Mouse (Mus musculus) splenic B cell, adult 2 months (primary cell): ENCODE measurements at regions not wholly inside any gene's neighbourhood (a gene's known extent, or its start where the extent isn't known, plus 50 kb on each side); places are given as distances from the start of the nearest gene placed in this dataset.
A peak's percentile ranks its signal among the peaks of the same experiment; 100 is the strongest.
"Not testable (repeated sequence)": the region's sequence is repeated elsewhere in the genome, so short reads cannot be mapped to it uniquely, and the experiment has no call there.

ENCODE experiments used
- DNase-seq: peaks from one replicate; pipeline ENCODE4 v3.0.0-alpha.2; 2011; ENCODE audit warnings: low read depth, low spot score
- H3K27me3 ChIP-seq: 2 replicates; pipeline ENCODE4 v1.6.1; 2012; ENCODE audit warnings: mild to moderate bottlenecking, low read length, moderate library complexity, mixed read lengths; ENCODE audit not compliant: control insufficient read depth, poor library complexity, insufficient read depth, severe bottlenecking
- H3K36me3 ChIP-seq: 2 replicates; pipeline ENCODE4 v1.6.1; 2012; ENCODE audit warnings: mild to moderate bottlenecking, low read length, moderate library complexity, mixed read lengths; ENCODE audit not compliant: control insufficient read depth, poor library complexity, insufficient read depth, severe bottlenecking

GRCm38 (mm10) chr3:21569721-21570120 is 506.7 kb upstream of the Tbl1xr1 start:
- H3K36me3 ChIP-seq: no peaks in the 10 kb centered on the region
- no peaks in the 10 kb centered on the region for H3K27me3 ChIP-seq
- DNase-seq: no peak

DNA sequence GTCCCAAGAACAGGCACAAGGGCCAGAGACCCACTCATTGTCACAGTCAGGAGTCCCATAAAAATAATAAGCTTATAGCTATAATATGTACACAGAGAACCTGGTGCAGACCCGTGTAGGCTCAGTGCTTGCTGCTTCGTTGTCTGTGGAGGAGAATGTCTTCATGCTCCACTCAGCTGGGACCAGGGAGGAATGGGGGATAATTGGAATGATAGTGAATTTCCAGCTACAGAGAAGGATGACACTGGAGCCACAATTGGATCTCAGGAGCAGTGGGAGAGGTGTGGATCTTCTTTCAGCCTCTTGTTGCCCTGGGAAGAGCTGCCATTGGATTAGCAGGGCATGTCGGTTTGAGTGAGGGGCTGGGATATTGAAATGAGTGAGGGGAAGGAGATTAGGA is 497.8 kb upstream of the Tbl1xr1 start:
- no peaks in the 10 kb centered on the region for H3K36me3 ChIP-seq
- no peaks in the 10 kb centered on the region for H3K27me3 ChIP-seq
- no peak for DNase-seq

DNA sequence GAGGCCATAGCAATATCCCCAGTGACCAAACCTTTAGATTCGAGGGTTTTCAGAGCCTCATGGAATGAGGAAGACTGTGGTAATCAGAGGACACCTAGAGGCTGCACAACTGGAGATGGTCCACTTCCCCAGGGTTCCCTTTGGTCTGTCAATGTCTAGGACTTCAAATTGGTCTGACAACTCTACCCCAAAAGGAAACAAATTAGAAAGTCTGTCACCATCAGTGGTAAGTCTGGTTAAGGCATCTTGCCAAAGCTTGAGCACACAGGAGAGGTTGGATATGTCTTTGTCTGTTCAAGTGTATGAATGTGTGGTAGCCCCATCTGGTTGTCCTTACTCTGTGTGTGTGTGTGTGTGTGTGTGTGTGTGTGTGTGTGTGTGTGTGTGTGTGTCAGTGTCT is 494.3 kb upstream of the Tbl1xr1 start:
- DNase-seq: no peak
- Histone ChIP-seq H3K36me3 (no peaks in the 10 kb centered on the region), H3K27me3 (no peaks in the 10 kb centered on the region)

- DNase-seq: no peak
- Histone ChIP-seq H3K27me3 (no peaks in the 10 kb centered on the region), H3K36me3 (no peaks in the 10 kb centered on the region)
These were observed 490.7 kb upstream of the Tbl1xr1 start for GRCm38 (mm10) chr3:21585767-21586166.

- no peaks in the 10 kb centered on the region for H3K36me3 ChIP-seq
- no peak for DNase-seq
- H3K27me3 ChIP-seq: no peaks in the 10 kb centered on the region
These were observed 469.6 kb upstream of the Tbl1xr1 start for GRCm38 (mm10) chr3:21606846-21607245.

GRCm38 (mm10) chr3:21610231-21610630 is 466.2 kb upstream of the Tbl1xr1 start:
- no peak for DNase-seq
- Histone ChIP-seq H3K27me3 (no peaks in the 10 kb centered on the region), H3K36me3 (no peaks in the 10 kb centered on the region)

DNA sequence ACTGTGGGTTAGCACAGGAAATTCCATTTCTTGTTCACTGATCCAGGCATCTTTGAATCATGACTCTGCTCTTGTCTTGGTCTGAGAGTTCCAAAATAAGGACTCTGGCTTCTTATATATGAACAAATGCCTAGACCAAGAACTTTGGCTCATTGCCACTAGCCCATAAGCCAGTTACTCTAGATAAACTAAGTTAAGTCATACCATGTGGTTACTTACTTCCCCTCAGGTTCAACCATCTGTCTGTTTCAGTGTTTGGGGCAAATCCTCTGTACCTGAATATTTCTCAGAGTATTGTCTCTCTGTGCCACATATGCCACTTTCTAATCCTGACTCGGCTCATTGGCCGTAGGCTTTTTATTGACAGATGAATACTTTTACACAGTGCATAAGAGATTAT is 454.7 kb upstream of the Tbl1xr1 start:
- no peaks in the 10 kb centered on the region for H3K36me3 ChIP-seq
- no peak for DNase-seq
- no peaks in the 10 kb centered on the region for H3K27me3 ChIP-seq

DNA sequence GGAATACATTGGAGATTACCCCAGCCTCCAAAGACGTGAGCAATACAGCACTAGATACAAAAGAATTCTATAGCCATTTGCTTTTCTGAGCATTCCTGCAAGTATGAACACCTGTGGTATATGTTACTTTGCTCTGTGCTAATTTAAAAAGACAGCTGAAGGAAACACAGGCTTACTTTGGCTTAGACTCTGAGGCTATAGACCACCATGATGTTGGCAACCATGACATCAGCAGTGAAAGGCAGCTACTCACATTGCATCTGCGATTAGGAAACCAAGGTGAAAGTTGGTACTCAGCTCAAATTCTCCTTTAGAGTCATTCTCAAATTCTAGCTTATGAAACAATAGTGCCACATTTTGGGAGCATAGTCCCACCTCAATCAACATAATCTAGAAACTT is 451.4 kb upstream of the Tbl1xr1 start:
- Histone ChIP-seq H3K27me3 (no peaks in the 10 kb centered on the region), H3K36me3 (no peaks in the 10 kb centered on the region)
- DNase-seq: no peak

GRCm38 (mm10) chr3:21626029-21626428 is 450.4 kb upstream of the Tbl1xr1 start:
- no peaks in the 10 kb centered on the region for H3K36me3 ChIP-seq
- DNase-seq: no peak
- no peaks in the 10 kb centered on the region for H3K27me3 ChIP-seq

DNA sequence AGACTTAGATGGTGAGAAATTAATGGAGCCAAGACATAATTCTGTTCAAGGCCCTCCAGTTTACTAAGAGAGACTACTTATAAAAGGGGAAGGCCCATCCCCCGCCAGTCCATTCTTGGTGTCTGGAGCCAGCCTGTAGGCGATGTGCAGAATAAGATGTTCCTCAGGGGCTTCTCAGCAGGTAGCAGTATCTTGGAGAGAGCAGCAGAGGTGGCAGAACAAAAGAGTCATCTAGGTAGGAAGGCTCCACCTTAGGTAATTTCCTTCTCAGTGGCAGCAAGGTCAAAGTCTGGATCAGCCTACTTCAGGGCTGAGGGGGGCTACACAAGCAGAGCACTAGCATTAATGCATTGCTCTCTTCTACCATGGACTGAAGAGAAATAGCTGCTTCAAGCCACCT is 449.4 kb upstream of the Tbl1xr1 start:
- H3K36me3 ChIP-seq, H3K27me3 ChIP-seq, DNase-seq: not testable (repeated sequence)

DNA sequence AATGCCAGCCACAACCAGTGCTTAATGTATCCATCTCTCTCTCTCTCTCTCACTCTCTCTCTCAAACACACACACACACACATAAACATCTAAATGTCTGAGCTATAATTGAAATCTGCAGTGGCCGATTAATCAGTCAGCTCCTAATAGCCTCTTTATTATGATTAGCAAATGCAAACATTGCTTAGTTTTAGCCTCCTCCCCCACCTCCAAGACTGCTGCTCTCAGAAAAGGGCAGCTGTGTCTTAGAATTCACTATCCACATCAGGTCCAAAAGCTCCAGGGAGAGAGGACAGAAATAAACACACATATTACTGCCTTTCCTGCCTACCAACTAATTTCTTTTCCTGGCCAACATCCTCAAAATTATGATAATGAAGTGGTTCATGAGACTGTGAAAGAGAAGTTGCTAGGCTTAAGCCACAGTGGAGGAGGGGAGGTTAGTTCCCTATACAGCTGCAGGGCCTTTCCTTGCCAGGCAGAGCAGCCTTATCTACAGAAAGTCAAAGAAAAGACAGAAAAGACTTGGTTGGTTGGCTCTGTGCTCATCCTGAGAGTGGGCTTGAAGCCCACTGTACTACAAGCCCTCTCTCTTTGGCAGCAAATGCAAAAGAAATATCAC is 442.7 kb upstream of the Tbl1xr1 start:
- Histone ChIP-seq H3K27me3 (no peaks in the 10 kb centered on the region), H3K36me3 (no peaks in the 10 kb centered on the region)
- DNase-seq: peak; percentile 30

DNA sequence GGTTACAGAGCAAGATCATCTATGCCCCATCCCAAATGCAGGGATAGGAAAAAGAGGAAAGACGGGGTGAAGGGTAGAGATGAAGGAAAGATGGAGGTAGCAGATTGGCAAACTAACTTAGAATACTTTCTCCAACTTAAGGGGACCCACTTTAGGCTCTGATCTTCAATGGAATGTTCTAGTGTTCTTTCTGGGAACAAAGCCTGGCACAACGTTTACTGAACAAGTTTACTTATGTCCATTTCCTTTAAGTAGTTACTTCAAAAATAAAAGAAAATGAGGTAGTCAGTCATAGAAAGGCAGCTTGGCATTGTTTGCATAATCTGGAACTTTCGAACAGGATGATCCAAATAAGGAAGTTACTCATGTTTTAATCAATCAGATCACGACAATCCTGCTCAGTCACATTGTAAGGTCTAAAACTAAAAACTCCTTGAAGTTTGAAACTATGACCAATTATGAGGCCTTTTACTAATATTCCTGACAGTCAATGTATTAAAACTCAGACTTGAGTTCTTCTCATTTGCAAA is 441.7 kb upstream of the Tbl1xr1 start:
- H3K27me3 ChIP-seq: no peaks in the 10 kb centered on the region
- no peak for DNase-seq

GRCm38 (mm10) chr3:21638886-21639285 is 437.6 kb upstream of the Tbl1xr1 start:
- Histone ChIP-seq H3K27me3 (no peaks in the 10 kb centered on the region), H3K36me3 (no peaks in the 10 kb centered on the region)
- DNase-seq: no peak

More for the DNA sequence above, 441.7 kb upstream of the Tbl1xr1 start:
- no peaks in the 10 kb centered on the region for H3K36me3 ChIP-seq

DNA sequence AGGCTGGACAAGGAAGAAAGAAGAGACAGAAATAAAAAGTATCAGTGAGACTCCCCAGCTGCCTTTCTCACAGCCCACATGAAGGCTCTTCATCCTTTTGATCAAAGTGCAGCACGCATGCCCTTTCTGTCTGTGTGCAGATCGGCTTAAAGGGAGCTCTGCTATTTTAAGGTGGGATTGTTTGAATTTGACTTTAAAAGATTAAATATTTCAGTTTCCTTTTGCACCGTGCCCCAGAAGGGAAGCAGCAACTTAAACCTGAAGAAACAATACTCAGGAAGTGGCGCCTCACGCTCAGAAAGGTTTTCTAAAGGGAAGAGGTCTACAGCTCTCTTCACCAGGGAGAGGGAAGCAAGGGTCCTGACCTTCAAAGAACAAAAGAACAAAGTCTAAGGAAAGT is 436.9 kb upstream of the Tbl1xr1 start:
- Histone ChIP-seq H3K27me3 (no peaks in the 10 kb centered on the region), H3K36me3 (no peaks in the 10 kb centered on the region)
- DNase-seq: no peak

DNA sequence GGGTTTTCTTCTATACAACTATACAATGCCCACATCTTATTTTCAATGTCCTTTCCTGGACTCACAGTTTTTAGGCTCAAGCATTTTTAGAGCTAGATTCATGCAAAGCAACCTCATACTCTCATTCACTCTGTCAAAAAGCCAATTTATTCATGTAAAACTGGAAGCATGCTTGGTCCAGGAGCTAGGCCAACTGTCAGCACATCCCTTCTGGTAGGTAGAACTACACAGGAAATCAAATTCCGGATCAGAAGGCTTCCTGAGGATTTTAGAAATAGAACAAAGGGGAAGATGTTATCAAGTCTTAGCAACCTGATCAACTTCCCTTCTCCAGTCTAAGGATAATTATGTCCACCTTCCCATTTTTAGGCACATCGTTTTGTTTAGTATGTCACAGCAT is 432.4 kb upstream of the Tbl1xr1 start:
- no peak for DNase-seq
- Histone ChIP-seq H3K36me3 (no peaks in the 10 kb centered on the region), H3K27me3 (no peaks in the 10 kb centered on the region)

DNA sequence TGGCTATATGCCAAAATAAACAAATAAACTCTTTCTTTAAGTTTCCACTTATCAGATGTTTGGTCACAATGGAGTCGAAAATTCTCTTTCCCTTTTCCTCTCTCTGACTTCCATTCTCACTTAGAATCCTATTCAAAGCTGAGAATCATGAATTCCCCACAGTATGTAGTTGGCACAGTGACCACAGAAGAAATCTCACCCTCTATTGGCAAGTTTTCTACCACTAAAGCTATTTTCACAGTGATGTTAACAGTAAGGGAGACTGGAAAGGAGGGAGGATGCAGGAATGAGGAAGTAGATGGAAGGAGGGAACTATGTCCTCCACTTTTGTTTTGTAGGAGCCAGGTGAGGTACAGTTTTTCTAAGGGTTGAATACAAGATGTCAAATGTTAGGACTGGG is 431.2 kb upstream of the Tbl1xr1 start:
- Histone ChIP-seq H3K27me3 (no peaks in the 10 kb centered on the region), H3K36me3 (no peaks in the 10 kb centered on the region)
- DNase-seq: no peak
